Mouse (Mus musculus): ENCODE data around the gene Cby1. TPM values are rescaled to one million over a fixed set of nuclear protein-coding genes. Genes with fewer than 3 reads are reported as not detected.

Cby1 gene
- polyA plus RNA-seq, 1 experiment from 2014 or later: 85.5 TPM

DNA sequence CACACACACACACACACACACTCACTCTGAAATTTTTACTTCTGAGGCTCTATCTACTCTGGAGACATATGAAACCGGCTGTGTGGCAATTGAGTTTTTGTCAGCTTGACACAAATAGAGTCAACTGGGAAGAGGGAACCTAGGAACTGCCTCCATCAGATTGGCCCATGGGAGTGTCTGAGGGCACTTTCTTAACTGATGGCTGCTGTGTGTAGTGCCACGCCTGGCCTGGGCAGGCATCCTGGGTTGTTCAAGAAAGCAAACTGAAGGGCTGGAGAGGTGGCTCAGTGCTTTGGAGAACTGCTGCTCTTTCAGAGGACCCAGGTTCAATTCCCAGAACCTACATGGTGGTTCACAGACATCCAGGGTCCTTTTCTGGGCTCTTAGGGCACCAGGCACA is 13.5 kb upstream of the Cby1 start:
- H3K9me3 ChIP-seq (ENCODE audit: control insufficient read depth, low read length): no peaks in the 10 kb centered on the region
- H3K4me1 ChIP-seq (replicated peaks; ENCODE audit: control insufficient read depth, insufficient read depth, low read length): no peaks in the 10 kb centered on the region
- ATAC-seq (ENCODE audit: low FRiP score) (no peak), DNase-seq (ENCODE audit: low spot score) (no peak)
- no peak overlapping the region for H3K4me2 ChIP-seq (replicated peaks)
- H3K9ac ChIP-seq: no peak overlapping the region
- H3K4me3 ChIP-seq (replicated peaks; ENCODE audit: low read length): no peak overlapping the region
- no peak overlapping the region for H3K27ac ChIP-seq
- H3K27me3 ChIP-seq (ENCODE audit: control insufficient read depth, insufficient read depth, low read length): no peaks in the 10 kb centered on the region
- WGBS: 83% methylated on average over 2 of the region's 2 CpGs
- H3K36me3 ChIP-seq (replicated peaks; ENCODE audit: control insufficient read depth, insufficient read depth): peaks cover 76% of the 10 kb centered on the region

DNA sequence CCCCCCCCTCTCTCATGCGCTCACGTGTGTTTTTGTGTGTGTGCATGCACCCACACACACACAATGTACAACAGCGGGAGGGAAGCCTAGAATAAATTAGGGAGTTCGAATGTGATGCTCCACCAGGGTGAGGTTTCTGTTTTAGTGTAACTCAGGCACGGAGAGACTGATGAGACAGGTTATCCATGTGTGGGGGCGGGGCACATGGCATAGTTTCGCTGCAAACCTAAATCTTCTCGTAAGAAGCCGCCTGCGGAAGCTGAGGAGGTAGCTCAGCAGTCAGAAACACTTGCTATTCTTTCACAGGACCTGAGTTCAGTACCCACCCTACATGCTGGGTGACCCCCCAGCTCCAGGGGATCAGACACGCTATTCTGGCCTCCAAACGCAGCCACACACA is 10.9 kb upstream of the Cby1 start:
- no peak overlapping the region for H3K4me3 ChIP-seq (replicated peaks; ENCODE audit: low read length)
- 91% methylated on average over 12 of the region's 12 CpGs for WGBS
- H3K4me2 ChIP-seq (replicated peaks): no peak overlapping the region
- no peak overlapping the region for H3K9ac ChIP-seq
- H3K4me1 ChIP-seq (replicated peaks; ENCODE audit: control insufficient read depth, insufficient read depth, low read length): no peaks in the 10 kb centered on the region
- H3K36me3 ChIP-seq (replicated peaks; ENCODE audit: control insufficient read depth, insufficient read depth): peaks cover 53% of the 10 kb centered on the region
- DNase-seq (ENCODE audit: low spot score): no peak
- no peaks in the 10 kb centered on the region for H3K27me3 ChIP-seq (ENCODE audit: control insufficient read depth, insufficient read depth, low read length)
- no peak for ATAC-seq (ENCODE audit: low FRiP score)
- H3K27ac ChIP-seq: no peak overlapping the region
- no peaks in the 10 kb centered on the region for H3K9me3 ChIP-seq (ENCODE audit: control insufficient read depth, low read length)

DNA sequence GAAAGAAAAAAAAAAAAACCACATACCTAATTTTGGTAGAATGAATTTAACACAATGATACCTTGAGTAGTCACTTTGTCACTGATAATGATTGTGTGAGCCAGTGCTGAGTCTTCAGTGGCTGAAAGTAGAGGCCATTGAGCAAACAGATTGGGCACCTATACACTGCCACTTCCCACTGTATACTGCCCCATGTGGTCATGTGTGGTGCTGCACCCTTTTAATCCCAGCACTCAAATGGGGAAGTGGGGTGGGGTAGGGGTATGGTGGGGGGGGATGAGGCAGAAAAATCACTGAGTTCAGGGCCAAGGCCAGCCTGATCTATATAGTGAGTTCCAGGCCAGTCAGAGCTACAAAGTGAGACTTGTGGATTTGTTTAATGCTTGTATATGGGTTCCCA is 8.4 kb upstream of the Cby1 start:
- ATAC-seq (ENCODE audit: low FRiP score): no peak
- peak; percentile 47 for DNase-seq (ENCODE audit: low spot score)
- H3K36me3 ChIP-seq (replicated peaks; ENCODE audit: control insufficient read depth, insufficient read depth): peaks cover 36% of the 10 kb centered on the region

DNA sequence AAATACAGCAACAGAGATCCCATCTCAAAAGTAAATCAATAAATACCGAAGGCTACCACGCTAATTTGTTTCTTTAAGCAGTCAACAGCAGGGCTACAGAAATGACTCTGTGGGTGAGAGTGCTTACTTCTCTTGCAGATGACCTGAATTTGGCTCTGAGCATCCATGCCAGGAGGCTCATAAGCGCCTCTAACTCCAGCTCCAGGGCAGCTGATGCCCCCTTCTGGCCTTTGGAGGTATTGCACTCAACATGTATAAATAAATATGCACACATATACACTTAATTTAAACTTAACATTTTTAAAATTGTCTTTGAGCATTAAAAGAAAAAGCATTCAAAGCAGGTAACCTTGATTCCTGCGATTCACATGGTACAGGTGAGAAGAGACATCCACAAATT is 7.5 kb upstream of the Cby1 start:
- peaks cover 36% of the 10 kb centered on the region for H3K36me3 ChIP-seq (replicated peaks; ENCODE audit: control insufficient read depth, insufficient read depth)
- no peaks in the 10 kb centered on the region for H3K9me3 ChIP-seq (ENCODE audit: control insufficient read depth, low read length)
- ATAC-seq (ENCODE audit: low FRiP score) (no peak), DNase-seq (ENCODE audit: low spot score) (no peak)
- no peaks in the 10 kb centered on the region for H3K4me1 ChIP-seq (replicated peaks; ENCODE audit: control insufficient read depth, insufficient read depth, low read length)
- no peak overlapping the region for H3K4me3 ChIP-seq (replicated peaks; ENCODE audit: low read length)
- H3K27me3 ChIP-seq (ENCODE audit: control insufficient read depth, insufficient read depth, low read length): no peaks in the 10 kb centered on the region
- no peak overlapping the region for H3K9ac ChIP-seq
- no peak overlapping the region for H3K27ac ChIP-seq
- 76% methylated on average over 4 of the region's 4 CpGs for WGBS
- no peak overlapping the region for H3K4me2 ChIP-seq (replicated peaks)

More for the DNA sequence above, 8.4 kb upstream of the Cby1 start:
- H3K4me1 ChIP-seq (replicated peaks; ENCODE audit: control insufficient read depth, insufficient read depth, low read length): no peaks in the 10 kb centered on the region
- no peak overlapping the region for H3K27ac ChIP-seq
- no peaks in the 10 kb centered on the region for H3K9me3 ChIP-seq (ENCODE audit: control insufficient read depth, low read length)
- H3K27me3 ChIP-seq (ENCODE audit: control insufficient read depth, insufficient read depth, low read length): no peaks in the 10 kb centered on the region
- H3K4me3 ChIP-seq (replicated peaks; ENCODE audit: low read length): no peak overlapping the region
- no peak overlapping the region for H3K9ac ChIP-seq
- no peak overlapping the region for H3K4me2 ChIP-seq (replicated peaks)

DNA sequence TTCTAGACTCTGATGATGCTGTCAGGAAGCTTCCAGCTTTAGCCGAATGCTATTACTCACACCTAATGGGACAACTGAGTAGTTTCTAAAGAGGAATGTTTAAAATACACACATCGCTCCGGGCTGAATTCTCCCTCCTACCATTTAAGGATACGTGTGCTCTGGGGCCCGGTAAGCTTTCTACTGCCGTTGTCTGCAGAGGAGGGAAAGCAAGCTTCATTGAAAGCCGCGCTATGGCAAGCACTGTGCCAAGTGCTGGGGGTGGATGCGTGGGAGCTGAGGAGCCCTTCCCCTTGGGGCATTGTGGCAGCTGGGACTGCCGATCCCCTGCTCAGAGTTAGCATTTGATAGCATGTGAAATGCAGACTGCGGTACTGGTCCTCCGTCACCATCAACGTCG is 2.5 kb upstream of the Cby1 start:
- H3K27me3 ChIP-seq (ENCODE audit: control insufficient read depth, insufficient read depth, low read length): no peaks in the 10 kb centered on the region
- DNase-seq (ENCODE audit: low spot score) (no peak), ATAC-seq (ENCODE audit: low FRiP score) (no peak)
- H3K36me3 ChIP-seq (replicated peaks; ENCODE audit: control insufficient read depth, insufficient read depth): peaks cover 7% of the 10 kb centered on the region; the same call in 1 of the 2 replicates
- peaks cover 8% of the 10 kb centered on the region for H3K4me1 ChIP-seq (replicated peaks; ENCODE audit: control insufficient read depth, insufficient read depth, low read length)
- no peak overlapping the region for H3K27ac ChIP-seq
- no peak overlapping the region for H3K4me2 ChIP-seq (replicated peaks)
- no peak overlapping the region for H3K9ac ChIP-seq
- WGBS: 84% methylated on average over 14 of the region's 14 CpGs
- H3K9me3 ChIP-seq (ENCODE audit: control insufficient read depth, low read length): no peaks in the 10 kb centered on the region
- no peak overlapping the region for H3K4me3 ChIP-seq (replicated peaks; ENCODE audit: low read length)

DNA sequence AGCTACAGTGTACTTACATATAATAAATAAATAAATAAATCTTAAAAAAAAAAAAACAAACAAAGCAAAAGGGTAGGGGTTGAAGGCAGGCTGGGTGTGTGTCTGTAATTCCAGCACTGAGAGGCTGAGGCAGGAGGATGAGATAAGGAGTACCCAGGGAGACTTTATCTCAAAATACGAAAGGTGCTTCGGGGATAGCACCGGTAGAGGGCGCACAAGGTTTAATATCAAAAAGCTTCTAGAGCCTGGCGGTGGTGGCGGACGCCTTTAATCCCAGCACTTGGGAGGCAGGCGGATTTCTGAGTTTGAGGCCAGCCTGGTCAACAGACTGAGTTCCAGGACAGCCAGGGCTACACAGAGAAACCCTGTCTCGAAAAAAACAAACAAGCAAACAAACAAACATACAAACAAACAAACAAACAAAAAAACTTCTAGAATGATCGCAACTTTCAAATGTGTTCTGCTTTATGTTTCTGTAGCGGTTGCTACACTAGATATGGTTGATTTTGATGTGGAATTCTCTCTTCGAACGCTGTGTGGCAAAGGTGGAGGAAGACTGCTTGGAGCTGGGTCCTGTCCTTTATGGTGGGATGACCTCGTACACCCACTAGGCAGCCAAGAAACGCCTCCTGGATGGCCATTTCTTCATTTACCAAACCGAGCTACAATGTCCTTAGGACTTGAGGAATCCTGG is 1.0 kb upstream of the Cby1 start:
- 0 out of 2 replicates have a peak, but pooled peaks have one; percentile 7 for ATAC-seq (ENCODE audit: low FRiP score)
- Histone ChIP-seq H3K27ac (peak overlapping the region; percentile 99), H3K27me3 (ENCODE audit: control insufficient read depth, insufficient read depth, low read length) (no peaks in the 10 kb centered on the region), H3K9me3 (ENCODE audit: control insufficient read depth, low read length) (no peaks in the 10 kb centered on the region), H3K4me2 (replicated peaks) (peak overlapping the region; percentile 73), H3K4me1 (replicated peaks; ENCODE audit: control insufficient read depth, insufficient read depth, low read length) (peaks cover 8% of the 10 kb centered on the region), H3K4me3 (replicated peaks; ENCODE audit: low read length) (peak overlapping the region; percentile 85), H3K9ac (peak overlapping the region; percentile 87), H3K36me3 (replicated peaks; ENCODE audit: control insufficient read depth, insufficient read depth) (peaks cover 22% of the 10 kb centered on the region; the same call in 1 of the 2 replicates)
- 3% methylated on average over 16 of the region's 16 CpGs for WGBS
- DNase-seq (ENCODE audit: low spot score): peak; percentile 85

DNA sequence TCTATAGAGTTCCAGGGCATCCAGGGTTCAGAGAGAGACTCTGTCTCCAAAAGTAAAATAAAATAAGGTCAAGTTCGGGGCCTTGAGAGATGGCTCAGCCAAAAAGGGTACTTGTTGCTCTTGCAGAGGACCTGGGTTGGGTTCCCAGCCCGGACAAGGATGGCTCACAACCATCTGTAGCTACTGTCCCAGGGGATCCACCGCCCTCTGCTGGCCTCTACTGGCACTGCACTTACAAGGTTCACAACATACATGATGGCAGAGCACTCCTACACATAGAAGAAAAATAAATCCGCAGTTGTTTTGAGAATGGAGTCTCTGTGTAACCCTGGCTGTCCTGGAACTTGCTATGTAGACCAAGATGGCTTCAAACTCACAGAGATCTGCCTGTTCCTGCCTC is 2.9 kb downstream of the Cby1 start:
- Histone ChIP-seq H3K4me2 (replicated peaks) (no peak overlapping the region), H3K27ac (no peak overlapping the region), H3K9me3 (ENCODE audit: control insufficient read depth, low read length) (no peaks in the 10 kb centered on the region), H3K27me3 (ENCODE audit: control insufficient read depth, insufficient read depth, low read length) (no peaks in the 10 kb centered on the region), H3K36me3 (replicated peaks; ENCODE audit: control insufficient read depth, insufficient read depth) (peaks cover 39% of the 10 kb centered on the region), H3K4me1 (replicated peaks; ENCODE audit: control insufficient read depth, insufficient read depth, low read length) (peaks cover 8% of the 10 kb centered on the region), H3K9ac (no peak overlapping the region), H3K4me3 (replicated peaks; ENCODE audit: low read length) (no peak overlapping the region)
- DNase-seq (ENCODE audit: low spot score) (no peak), ATAC-seq (ENCODE audit: low FRiP score) (no peak)
- WGBS: 74% methylated on average over 4 of the region's 4 CpGs

DNA sequence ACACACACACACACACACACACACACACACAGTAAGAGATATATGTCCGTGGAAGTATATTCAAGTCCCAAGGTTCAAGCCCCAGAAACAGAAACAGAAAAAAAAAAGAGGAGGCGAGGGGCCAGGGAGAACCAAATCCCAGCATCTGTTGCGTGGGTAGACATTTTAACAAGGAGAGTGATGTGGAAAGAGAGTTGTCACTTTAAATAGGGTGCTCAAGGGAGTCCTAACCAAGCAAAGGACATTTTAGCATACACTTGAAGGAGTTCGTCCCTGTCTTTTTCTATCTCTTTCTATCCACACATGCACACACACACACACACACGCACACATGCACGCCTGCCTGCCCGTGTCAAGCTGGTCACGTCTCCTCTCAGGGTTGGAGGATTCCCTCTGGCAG is 5.7 kb downstream of the Cby1 start:
- Histone ChIP-seq H3K4me2 (replicated peaks) (no peak overlapping the region), H3K36me3 (replicated peaks; ENCODE audit: control insufficient read depth, insufficient read depth) (peaks cover 51% of the 10 kb centered on the region), H3K9ac (no peak overlapping the region), H3K27ac (no peak overlapping the region), H3K4me1 (replicated peaks; ENCODE audit: control insufficient read depth, insufficient read depth, low read length) (peaks cover 5% of the 10 kb centered on the region), H3K4me3 (replicated peaks; ENCODE audit: low read length) (no peak overlapping the region), H3K27me3 (ENCODE audit: control insufficient read depth, insufficient read depth, low read length) (no peaks in the 10 kb centered on the region), H3K9me3 (ENCODE audit: control insufficient read depth, low read length) (no peaks in the 10 kb centered on the region)
- no peak for DNase-seq (ENCODE audit: low spot score)
- WGBS: 92% methylated on average over 8 of the region's 8 CpGs
- no peak for ATAC-seq (ENCODE audit: low FRiP score)

DNA sequence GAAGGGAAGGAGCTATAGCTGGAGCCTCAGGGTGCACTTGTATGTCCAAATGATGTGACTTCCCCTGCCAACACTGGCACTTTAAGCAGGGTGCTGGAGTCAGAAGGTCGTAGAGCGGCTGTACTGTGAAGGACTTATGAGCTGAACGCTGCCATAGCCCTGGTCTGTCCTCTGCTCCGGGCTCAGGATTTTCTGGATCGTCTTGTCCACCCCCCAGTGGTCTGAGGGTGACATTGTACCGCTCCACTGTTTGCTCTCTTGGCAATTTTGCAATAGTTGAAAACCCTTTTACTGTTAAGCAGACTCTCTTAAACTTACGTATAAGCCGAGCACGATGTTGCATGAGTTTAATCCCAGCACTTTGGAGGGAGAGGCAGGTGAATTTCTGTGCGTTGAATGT is 10.2 kb downstream of the Cby1 start:
- Histone ChIP-seq H3K4me3 (replicated peaks; ENCODE audit: low read length) (no peak overlapping the region), H3K4me1 (replicated peaks; ENCODE audit: control insufficient read depth, insufficient read depth, low read length) (peaks cover 4% of the 10 kb centered on the region; the same call in 1 of the 2 replicates), H3K9ac (no peak overlapping the region), H3K4me2 (replicated peaks) (no peak overlapping the region), H3K9me3 (ENCODE audit: control insufficient read depth, low read length) (no peaks in the 10 kb centered on the region), H3K27me3 (ENCODE audit: control insufficient read depth, insufficient read depth, low read length) (no peaks in the 10 kb centered on the region), H3K27ac (no peak overlapping the region), H3K36me3 (replicated peaks; ENCODE audit: control insufficient read depth, insufficient read depth) (peaks cover 50% of the 10 kb centered on the region)
- no peak for ATAC-seq (ENCODE audit: low FRiP score)
- 74% methylated on average over 10 of the region's 10 CpGs for WGBS
- no peak for DNase-seq (ENCODE audit: low spot score)

All from hindbrain, embryonic 14.5 days (tissue).